Mouse (Mus musculus) bone marrow, adult 2 months (tissue): ENCODE measurements around the gene Gm49369.

Experiments used
- CTCF ChIP-seq: fragments of 200-500 bp; IDR thresholded peaks from 2 replicates; pipeline ENCODE4 v1.5.1; 2011; ENCODE audit warnings: low read length, control low read depth; ENCODE audit not compliant: control insufficient read depth, insufficient read depth
- POLR2A ChIP-seq: fragments of 200-500 bp; IDR thresholded peaks from 2 replicates; pipeline ENCODE4 v1.6.1; 2011; ENCODE audit warnings: low read depth, mild to moderate bottlenecking, control low read depth, low read length, borderline replicate concordance; ENCODE audit not compliant: control insufficient read depth

DNA sequence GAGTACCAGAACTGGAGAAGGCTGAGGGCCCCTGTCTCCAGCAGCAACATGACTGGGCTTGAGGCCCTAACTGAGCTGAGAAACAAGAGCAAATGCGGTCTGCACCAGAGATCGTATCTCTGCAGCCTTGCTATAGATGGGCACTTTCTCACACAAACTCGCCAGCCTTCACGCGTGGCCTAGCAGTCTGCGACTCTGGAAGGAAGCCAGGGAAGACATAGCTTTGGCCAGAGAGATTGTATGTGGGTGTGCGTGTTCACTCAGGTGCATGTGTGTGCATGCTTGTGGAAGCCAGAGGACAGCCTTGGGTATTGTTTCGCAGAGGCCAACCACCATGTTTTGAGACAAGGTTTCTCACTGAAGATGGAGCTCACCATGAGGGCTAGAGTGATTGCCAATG lies 26.2 kb upstream of the Gm49369 start:
- no peak for TF ChIP-seq CTCF
- TF ChIP-seq POLR2A: no peak
